Mouse (Mus musculus) spleen, postnatal 14 days (tissue): ENCODE results near the gene Rasl10a.

Experiments
- DNase-seq, 2 experiments: peaks; one replicate each; pipeline ENCODE4 v3.0.0; 2021 to 2022; ENCODE audit warnings: low spot score in 2 of 2

Rasl10a gene

DNA sequence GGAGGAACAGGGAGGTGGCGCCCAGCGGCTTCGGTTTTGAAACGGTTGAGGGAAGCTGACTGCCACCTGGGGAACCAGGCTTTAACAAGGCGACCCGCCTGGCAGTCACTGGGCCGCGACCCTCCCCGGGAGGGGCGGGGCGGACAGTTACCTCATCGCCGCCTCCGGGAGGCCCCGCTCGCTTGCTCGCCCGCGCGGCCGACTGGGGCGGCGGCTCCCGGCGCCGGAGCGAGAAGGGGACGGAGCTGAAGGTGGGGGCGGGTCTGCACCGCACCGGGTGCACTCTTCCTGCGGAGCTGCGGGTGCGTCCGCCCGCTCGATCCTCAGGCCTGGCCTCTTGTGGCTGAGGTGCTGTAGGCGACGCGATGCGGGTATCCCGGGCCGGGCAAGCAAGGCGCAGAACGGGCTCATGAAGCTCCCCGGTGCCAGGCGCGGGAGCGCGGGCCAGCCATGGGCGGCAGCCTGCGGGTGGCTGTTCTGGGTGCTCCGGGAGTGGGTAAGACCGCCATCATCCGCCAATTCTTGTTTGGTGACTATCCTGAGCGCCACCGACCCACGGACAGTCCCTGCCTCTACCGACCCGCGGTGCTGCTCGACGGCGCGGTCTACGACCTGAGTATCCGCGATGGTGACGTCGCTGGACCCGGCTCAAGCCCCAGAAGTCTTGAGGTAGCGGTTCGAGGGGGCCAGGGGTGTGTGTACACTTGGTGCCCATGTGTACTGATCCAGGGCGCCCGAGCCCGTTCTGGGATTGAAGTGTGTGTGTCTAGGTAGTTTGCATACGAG is at the start of gene Rasl10a:
Rasl10a (plus strand) TSS at position 273 of the 786 bp plus-strand sequence.
- DNase-seq, result peak in 1 of 2 experiments; percentile 48

DNA sequence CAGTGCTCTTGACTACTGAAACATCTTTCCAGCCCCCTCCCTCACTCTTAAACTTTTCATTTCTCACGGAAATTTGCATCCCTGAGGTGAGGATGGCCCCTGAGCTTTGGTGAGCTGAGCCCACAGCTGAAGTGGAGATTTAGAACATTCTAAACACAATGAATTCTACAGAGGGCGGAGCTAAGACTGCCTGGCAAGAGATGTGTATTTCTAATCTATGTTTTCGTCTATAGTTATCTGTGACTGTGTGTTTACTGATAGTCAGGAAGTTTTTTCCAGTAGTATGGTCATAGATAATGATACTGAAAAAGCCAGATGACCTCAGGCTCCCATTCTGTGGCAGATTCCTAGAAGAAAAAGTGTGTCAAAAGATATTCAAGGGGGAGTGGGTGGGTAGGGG is 49.1 kb upstream of the Rasl10a start:
- DNase-seq, result no peak

DNA sequence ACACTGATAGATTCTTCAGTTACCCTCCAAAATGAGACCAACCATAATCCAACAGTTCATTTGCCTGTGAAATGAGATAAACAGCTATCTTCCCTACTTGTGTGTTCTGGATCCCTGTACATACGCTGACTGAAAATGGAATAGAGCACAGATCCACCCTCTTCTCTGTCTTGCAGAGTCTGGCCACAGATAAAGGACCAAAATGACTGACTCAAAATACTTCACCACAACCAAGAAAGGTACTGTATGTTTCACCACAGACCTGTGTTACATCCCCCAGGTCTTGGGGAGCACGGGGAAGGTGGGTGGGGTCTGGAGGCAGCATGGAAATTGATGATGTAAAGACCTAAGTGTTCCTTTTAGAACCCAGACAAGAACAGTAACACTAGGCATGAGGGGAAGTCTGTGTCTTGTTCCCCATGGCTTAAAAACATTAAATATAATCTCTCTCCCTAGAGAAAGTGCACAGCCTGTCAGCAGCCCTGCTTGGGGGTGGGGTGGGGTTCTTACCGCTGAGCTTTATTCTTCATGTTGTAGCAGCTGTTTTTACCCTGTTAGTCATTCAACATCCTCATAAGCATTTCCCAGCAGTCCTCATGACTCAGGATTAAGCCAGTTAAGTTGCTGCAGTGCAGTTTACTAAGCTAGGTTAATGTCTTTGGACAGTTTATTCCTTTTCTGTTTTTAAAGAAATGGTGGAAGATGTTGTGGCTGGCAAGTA is 48.4 kb upstream of the Rasl10a start:
- DNase-seq, result no peak

DNA sequence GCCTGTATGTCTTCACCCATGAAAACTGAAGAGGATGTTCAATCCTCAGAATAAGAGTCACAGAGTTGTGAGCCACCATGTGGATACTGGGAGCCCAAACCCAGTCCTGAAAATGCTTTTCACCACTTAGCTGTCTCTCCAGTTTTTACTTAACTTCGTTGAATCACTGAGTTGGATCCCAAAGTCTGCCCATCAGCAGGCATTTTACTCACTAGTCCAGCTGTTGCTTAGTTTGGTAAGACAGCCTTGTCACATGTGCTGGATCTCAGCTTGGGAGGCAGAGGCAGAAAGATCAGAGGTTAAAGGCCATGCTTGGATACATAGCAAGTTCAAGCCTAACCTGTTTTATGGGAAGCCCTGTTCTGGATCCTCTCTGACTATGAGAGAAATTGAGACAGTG is 47.7 kb upstream of the Rasl10a start:
- no peak for DNase-seq

DNA sequence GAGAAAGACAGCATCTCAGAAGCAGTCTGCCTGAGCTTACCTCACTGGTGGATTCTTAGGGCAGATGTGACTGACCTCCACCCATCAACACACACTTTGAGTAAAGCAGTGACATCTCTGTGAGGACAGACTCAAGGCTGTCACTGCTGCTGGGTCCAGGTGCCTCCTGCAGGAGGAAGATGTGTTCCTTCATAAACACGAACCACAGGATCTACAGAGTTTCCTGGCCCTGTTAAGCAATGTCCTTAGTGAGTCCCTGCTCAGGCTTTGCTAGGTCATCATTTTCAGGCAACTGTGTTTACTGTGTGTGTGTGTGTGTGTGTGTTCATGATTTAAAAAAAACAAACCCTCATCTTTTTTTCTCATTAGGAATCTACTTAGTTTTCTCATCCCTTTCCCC is 46.4 kb upstream of the Rasl10a start:
- no peak for DNase-seq

DNA sequence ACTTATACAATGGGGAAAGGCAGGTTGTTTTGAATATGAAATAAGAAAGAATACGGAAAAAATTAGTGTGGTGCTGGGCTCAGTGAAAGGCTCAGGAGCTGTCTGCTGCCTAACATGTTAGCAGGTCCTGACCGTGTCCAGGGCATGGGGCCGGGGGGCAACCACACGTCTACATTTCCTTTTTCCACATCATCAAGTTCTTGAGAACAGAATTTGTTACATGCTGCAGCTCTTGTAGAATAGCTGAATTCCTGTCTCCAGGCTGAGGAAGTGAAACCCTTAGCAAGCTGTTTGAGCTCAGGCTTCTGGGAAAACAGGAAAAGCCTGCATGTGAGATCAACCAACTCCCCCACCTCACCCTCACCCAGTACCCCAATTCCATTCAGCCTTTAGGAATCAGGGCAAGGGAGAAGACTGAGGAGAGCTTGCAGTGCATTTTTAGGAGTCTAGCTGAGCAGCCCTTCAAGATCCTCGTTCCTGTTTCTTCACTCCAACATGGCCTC is 45.7 kb upstream of the Rasl10a start:
- no peak for DNase-seq

DNA sequence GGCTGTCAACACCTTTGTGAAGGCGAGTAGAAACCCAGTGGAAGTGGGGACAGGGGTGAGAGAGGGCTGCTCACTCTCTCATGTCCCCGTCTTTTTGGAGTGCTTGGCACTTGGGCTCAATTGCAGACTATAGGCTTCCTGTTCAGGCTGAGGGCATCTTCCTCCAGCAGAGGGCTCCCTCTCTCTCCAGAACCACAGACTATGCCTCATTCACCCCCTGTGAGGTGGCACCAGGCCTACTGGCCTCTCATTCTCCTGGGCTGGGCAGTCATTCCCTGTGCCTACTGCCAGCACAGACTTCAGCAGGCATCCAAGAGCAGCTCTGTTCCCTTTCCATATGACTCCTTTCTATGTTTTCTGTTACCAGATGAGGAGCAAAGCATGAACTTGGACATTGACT is 42.2 kb upstream of the Rasl10a start:
- peak in 1 of 2 experiments; percentile 33 for DNase-seq

DNA sequence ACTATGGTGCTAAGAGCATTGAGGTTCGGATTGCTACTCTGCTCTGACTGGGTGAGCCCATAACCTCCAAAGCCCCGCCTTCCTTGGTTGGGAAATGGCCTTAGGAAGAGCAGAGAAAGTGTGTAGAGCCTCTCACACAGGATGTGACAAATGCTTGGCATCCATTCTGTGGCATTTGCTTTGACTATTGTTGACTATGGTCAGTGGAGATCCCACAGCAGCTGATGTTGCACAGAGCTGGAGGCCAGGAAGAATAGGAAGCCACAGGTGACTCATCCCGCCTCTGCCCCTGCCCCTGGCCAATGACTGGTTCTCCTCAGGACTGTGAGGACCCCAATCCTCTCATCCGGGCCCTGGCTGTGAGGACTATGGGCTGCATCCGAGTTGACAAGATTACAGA is 41.6 kb upstream of the Rasl10a start:
- DNase-seq, result no peak

DNA sequence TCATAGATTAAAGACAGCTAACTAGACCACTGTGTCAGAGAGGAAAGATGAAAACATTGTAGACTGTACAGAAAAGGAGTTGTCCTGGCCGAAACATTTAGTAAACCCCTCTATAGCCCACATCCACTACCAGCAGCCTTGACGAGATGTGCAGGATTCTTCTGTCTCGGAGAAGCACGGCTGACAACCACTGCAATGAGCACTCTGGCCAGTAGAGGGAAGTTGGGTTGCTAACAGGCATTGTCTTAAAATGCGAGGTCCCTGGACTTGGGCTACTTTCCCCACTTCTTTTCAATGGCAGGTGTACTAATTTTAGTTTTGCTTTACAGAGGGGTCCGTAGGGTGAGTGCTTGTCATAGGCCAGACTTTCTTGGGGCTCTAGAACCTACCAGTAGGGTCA is 40.4 kb upstream of the Rasl10a start:
- no peak for DNase-seq

DNA sequence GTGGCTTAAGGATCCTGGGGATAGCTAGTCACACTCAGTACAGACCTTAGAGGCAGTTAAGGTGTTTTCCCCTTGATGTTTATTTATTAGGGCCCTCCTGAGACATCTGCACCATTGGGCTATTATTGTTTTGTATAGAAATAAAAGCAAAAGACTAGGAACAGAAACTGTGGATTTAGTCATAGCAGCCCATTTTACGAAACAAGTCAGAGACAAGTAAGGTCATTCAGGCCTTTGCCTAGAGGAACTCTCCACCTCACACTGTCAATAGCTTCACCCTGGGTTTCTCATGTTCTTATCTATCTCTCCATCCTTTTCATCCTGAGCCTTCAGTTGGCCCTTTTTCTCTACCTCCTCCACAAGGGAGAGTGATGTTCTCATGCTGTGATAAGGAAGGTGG is 32.8 kb upstream of the Rasl10a start:
- no peak for DNase-seq

DNA sequence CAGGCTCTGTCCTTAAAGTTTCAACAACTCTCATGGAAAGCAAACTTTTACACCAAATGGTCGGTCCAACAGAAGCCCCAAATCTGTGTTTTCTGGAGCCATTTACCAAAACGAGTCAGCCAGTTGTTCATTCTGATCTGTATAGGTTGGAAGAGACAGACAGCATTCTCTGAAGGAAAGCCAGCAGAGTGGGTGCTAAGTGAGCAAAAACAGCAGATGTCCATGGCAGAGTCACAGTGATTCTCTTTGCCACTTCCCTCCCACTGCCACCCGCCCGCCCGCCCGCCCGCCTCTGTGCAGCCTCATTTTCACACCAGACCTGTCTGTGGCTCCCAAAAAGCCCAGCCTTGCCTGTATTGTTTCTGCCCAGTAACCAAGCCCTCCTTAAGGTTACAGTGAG is 29.7 kb upstream of the Rasl10a start:
- DNase-seq, result no peak

DNA sequence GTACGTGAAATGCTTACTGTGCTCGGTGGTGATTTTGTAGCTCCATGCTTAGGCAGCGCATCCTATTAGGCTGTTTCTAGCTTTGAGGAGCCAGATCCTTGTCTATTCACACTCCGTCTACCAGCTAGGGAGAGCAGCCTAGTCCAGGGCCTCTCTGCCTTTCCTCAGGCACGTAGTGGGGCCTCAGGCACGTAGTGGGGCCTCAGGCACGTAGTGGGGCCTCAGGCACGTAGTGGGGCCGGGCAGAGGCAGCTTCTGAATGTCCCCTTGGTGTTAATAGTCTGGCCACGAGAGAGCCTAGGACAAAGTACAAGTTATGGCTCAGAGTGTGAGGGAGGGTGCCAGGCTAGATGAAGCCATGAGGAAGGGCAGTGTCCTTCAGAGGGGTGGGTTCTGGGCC is 25.2 kb upstream of the Rasl10a start:
- no peak for DNase-seq

DNA sequence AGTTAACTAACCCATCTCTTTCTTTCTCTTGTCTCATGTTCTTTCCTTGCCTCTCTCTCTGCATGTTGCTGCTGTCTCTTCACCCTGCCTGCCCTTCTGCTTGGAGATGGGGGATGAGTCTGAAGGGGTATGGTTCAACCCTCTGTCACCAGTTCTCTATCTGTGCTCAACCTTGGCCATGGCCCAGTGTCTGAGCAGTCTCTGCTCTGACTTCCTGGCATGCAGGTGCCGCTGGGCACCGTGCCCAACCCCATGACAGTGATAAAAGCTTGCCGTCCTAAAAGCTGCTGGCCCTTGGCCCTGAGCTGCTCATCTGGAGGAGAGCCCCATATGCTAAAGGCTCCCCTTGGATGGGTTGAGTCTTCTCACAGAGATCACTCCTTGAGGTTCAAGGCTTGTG is 24.8 kb upstream of the Rasl10a start:
- no peak for DNase-seq

DNA sequence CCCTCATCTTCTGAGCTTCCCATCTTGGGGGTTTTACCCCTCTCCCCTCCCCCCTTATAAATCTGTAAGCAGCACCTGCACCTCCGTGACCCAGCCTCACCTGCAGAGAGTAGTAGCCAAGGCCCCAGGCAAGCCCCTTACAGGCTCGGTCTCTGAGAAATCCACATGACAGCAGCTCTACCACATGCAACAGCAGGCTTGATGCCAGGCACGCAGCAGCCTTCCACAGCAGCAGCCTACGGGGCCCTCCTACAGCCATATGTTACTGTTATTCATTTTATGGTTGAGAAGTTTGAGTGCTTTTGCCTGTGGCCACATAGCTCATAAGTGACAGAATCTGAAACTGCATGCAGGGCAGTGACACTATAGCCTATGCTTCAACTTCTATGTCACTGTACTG is 22.5 kb upstream of the Rasl10a start:
- DNase-seq, result no peak

DNA sequence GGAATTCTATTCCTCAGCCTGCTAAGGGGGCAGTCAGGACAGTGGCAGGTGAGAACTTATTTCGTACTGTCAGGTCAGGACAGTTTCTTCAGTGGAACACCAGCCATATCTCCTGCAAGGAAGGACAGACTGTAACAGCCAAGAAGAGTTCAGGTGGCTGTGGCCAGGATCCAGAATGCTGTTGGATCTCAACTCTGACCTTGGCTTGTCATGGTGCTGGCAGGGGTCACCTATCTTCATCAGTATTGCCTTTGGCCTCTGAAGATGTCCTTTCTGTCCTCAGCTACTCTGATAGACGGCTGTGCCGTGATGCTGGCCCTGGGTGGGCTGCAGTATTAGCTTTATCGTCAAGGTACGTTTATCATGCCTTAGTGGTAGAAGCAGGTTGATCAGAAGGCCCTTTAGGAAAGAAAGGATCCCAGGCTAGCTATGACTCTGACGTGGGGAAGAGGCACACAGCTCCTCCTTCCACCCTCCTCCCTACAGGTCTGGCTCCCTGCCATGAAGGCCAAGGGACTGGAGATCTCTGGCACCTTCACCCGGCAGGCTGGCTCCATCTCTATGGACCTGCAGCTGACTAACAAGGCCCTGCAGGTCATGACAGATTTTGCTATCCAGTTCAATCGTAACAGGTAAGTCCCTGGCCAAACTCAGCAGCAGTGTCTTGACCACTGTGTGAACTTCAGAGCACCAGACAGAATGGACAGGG is 20.6 kb upstream of the Rasl10a start:
- no peak for DNase-seq

DNA sequence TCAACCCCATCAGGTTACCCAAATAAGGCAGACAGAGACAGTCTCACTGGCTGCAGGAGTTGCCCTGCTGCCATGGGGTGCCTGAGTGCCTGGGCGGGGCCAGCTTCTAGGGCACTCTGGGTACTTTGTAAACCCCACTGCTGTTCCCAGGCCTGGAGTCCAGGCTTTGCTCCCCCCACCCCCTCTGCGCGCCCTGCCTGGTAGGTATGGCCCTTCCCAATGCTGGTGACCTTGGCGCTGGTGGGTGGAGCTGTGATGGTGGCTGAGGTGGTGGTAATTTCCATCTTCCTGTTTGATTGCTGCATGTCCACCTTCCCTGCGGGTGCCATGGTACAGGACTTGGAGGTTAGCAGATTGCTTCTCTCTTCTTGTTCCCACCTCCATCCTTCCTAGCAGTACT is 17.3 kb upstream of the Rasl10a start:
- no peak for DNase-seq

DNA sequence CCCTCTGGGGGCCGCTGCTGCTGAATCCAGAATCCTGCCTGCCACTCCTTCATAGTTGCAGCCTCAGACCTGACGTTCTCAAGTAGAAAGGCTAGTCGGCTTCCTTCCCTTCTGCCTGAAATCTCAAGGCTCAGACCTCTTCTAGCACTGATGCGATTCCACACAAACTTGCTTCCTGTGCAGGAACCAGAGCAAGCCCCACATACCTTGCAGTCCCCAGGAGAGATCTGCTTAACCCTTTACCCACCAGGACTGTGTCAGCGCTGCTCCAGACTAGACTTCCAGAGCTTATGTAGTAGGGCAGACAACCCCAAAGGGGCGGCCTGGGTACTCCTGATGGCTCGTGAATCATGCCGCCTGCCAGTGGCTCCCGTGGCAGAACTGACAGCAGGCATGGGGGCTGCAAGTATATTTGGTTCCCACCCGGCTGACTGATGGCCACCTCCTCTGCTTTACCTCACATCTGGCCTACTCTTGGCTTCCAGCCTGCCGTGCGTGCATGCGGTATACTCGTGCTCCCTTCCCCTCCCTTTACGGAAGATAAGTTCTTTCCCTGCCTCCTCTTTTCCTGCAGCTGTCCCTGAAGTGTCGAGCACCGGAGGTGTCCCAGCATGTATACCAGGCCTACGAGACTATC is 16.7 kb upstream of the Rasl10a start:
- no peak for DNase-seq

DNA sequence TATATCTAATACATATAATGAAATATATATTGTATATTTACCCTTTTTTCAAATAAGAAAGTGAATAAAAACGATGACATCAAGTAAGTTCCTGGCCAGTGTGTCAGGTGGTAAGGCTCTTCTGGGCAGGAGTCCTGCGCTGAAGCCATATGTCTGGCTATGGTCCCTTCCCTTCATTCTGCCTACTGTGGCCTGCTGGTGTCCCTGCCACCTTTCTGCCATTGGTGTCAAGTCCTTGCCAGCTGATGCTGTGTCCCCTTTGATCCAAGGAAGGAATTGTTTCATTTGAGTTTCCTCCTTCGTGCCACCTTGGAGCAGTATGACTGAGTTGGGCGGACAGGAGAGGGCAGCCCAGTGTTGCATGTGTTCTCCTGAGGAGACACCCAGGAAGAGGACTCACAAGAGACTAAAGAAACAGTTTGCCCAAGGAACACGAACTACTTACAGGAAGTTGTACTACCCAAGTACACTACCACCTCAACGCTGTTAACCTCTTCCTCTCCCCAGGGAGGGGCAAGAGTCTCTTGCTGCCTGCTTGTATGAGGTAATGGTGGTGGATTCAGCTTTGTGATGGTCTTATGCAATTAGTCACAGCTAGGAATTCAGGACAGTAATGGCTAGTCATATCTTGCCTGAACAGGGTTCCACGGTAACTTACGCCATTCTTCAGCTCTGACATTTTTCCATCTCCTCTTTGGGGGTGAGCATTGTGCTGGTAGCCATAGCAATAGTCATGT is 15.1 kb upstream of the Rasl10a start:
- DNase-seq, result no peak

DNA sequence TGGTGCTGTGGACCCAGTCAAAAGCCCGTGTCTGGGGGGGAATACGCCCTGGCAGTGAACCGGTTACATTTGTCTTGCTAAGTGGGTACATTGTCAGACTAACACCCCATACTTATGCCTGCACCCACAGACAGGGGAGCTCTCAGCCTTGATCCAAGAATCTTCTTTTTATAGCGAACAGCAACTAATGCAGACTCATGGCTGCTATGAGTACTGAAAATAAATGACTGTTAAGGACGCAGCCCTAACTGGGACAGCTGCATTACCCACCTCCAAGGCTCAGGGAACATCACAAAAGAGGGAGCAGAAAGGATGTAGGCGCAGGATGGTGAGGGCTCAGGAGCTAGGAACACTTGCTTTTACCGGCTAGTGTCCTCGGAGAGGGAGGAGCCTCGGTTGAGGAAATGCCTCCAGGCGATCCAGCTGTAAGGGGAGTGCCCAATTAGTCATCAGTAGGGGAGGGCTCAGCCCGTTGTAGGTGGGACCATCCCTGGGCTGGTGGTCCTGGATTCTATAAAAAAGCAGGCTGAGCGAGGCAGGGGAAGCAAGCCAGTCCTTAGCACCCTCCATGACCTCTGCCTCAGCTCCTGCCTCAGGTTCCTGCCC is 11.5 kb upstream of the Rasl10a start:
- DNase-seq, result no peak

DNA sequence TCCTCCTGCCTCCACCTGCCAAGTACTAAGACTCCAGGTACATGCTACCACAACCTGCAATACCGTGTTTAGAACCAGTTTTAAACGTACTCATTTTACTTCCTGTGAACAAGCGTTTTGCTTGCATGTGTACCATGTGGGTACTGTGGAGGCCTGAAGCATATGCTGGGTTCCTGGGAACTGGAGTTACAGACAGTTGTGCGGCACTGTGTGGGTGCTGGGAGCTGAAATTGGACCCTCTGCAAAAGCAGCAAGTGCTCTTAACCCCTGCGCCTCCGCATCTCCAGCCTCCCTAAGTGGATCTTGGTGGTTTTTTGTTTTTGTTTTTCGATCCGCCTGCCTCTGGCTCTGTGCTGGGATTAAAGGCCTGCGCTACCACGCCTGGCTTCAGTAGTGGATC is 6.3 kb upstream of the Rasl10a start:
- no peak for DNase-seq
